In the genomic region with DNA sequence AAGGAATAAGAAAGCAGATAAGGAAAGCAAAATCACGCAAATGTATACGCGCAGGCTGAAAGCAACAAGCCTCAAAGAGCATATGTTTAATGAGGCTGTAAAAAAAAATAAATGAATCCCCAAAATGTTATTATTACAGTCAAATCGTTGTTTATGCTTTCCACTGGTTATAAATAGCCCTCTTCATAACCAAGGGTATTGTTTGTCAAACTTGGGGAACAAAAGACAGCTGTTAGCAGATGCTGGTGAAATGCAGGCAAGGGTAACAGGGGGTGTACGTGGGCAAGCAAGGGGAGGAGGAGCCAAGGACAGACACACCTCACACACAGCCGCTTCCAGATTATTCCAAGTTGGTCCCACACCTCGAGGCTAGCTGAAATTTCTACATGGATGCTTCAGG, we compare ENCODE assay signal across 13 mouse cellular contexts.
"Had no signal": no experiment of that assay in that cellular context is flagged by ENCODE, and none has a peak within 500 bp of the region (broad histone marks: within the 10 kb centered on the region; RNA-seq: fewer than 3 reads in every experiment).

No protein-coding gene starts in this region.

- H3K36me3 ChIP-seq: hindbrain, embryonic 13.5 days; kidney, embryonic 15.5 days; limb, embryonic 10.5 days; liver, embryonic 12.5 days; midbrain, embryonic 10.5 days; midbrain, embryonic 15.5 days; neural tube, embryonic 13.5 days had no signal

- H3K27ac ChIP-seq: hindbrain, embryonic 13.5 days; kidney, embryonic 15.5 days; limb, embryonic 10.5 days; liver, embryonic 12.5 days; midbrain, embryonic 10.5 days; midbrain, embryonic 15.5 days; neural tube, embryonic 13.5 days had no signal

- H3K4me3 ChIP-seq: hindbrain, embryonic 13.5 days; kidney, embryonic 15.5 days; limb, embryonic 10.5 days; liver, embryonic 12.5 days; midbrain, embryonic 10.5 days; midbrain, embryonic 15.5 days; neural tube, embryonic 13.5 days had no signal

- DNase-seq: kidney, adult 2 months; kidney, postnatal 14 days; layer of hippocampus, adult 9-11 months; lung, postnatal 4 days; retina, postnatal 1 day; thymus, postnatal 4 days had no signal

- H3K4me2 ChIP-seq: hindbrain, embryonic 13.5 days; kidney, embryonic 15.5 days; liver, embryonic 12.5 days; midbrain, embryonic 15.5 days; neural tube, embryonic 13.5 days had no signal

- H3K9me3 ChIP-seq: hindbrain, embryonic 13.5 days; kidney, embryonic 15.5 days; limb, embryonic 10.5 days; liver, embryonic 12.5 days; midbrain, embryonic 10.5 days; midbrain, embryonic 15.5 days; neural tube, embryonic 13.5 days had no signal

- H3K4me1 ChIP-seq: kidney, embryonic 15.5 days; limb, embryonic 10.5 days; liver, embryonic 12.5 days; midbrain, embryonic 15.5 days had no signal

- ATAC-seq: liver, embryonic 12.5 days; midbrain, embryonic 15.5 days had no signal

- H3K9ac ChIP-seq: hindbrain, embryonic 13.5 days; kidney, embryonic 15.5 days; liver, embryonic 12.5 days; midbrain, embryonic 15.5 days; neural tube, embryonic 13.5 days had no signal

- H3K27me3 ChIP-seq: hindbrain, embryonic 13.5 days; kidney, embryonic 15.5 days; liver, embryonic 12.5 days; midbrain, embryonic 15.5 days; neural tube, embryonic 13.5 days had no signal
